Mouse (Mus musculus) liver, postnatal 0 days (tissue): ENCODE measurements around the gene Gm20388.

Source experiments
- CTCF ChIP-seq: sonication (generic); IDR thresholded peaks from 2 replicates; pipeline ENCODE4 v1.5.1; 2016; ENCODE audit warnings: antibody characterized with exemption, low read depth
- EP300 ChIP-seq: IDR thresholded peaks from 2 replicates; pipeline ENCODE4 v1.6.1; 2016; ENCODE audit warnings: antibody characterized with exemption, low read depth, mild to moderate bottlenecking

GRCm38 (mm10) chr8:121678696-121679095 is 1768.1 kb downstream of the Gm20388 start:
- no peak for TF ChIP-seq CTCF
- TF ChIP-seq EP300, result no peak
